Mouse (Mus musculus) heart, adult 8-10 months (tissue): ENCODE results near the gene Grm8. TPM values are rescaled to one million over a fixed set of nuclear protein-coding genes. Genes with fewer than 3 reads are reported as not detected.

Experiments used
- DNase-seq: peaks from one replicate; pipeline ENCODE4 v3.0.0; 2022; ENCODE audit warnings: low spot score
- total RNA-seq, 4 experiments: library from RNA; stranded (reverse); gene quantifications; 2 replicates each; pipeline ENCODE4 v1.2.4; 2022

The Grm8 gene
- total RNA-seq, 4 experiments from 2014 or later, result not detected

- DNase-seq, result no peak
Measured at GRCm38 (mm10) chr6:27645054-27645453, 489.9 kb downstream of the Grm8 start.

- no peak for DNase-seq
Measured at GRCm38 (mm10) chr6:27635898-27636297, 499.1 kb downstream of the Grm8 start.

- no peak for DNase-seq
Measured at GRCm38 (mm10) chr6:27617472-27617871, 517.5 kb downstream of the Grm8 start.

GRCm38 (mm10) chr6:27580485-27580884 lies 554.5 kb downstream of the Grm8 start:
- DNase-seq, result no peak

- no peak for DNase-seq
Measured at GRCm38 (mm10) chr6:27545516-27545915, 589.5 kb downstream of the Grm8 start.

GRCm38 (mm10) chr6:27517620-27518019 lies 617.4 kb downstream of the Grm8 start:
- no peak for DNase-seq

- DNase-seq, result no peak
Measured at GRCm38 (mm10) chr6:27460998-27461397, 674.0 kb downstream of the Grm8 start.

- DNase-seq, result no peak
Measured at GRCm38 (mm10) chr6:27408473-27408872, 726.5 kb downstream of the Grm8 start.

- DNase-seq, result no peak
Measured at GRCm38 (mm10) chr6:27372416-27372815, 762.6 kb downstream of the Grm8 start.

GRCm38 (mm10) chr6:27371095-27371494 lies 763.9 kb downstream of the Grm8 start:
- no peak for DNase-seq

- no peak for DNase-seq
Measured at GRCm38 (mm10) chr6:27363775-27364174, 771.2 kb downstream of the Grm8 start.

GRCm38 (mm10) chr6:27360440-27360839 lies 774.5 kb downstream of the Grm8 start:
- no peak for DNase-seq

GRCm38 (mm10) chr6:27351147-27351546 lies 783.8 kb downstream of the Grm8 start:
- no peak for DNase-seq

- DNase-seq, result no peak
Measured at GRCm38 (mm10) chr6:27348272-27348671, 786.7 kb downstream of the Grm8 start.

GRCm38 (mm10) chr6:27346311-27346710 lies 788.7 kb downstream of the Grm8 start:
- no peak for DNase-seq

- DNase-seq, result no peak
Measured at GRCm38 (mm10) chr6:27340131-27340530, 794.8 kb downstream of the Grm8 start.

GRCm38 (mm10) chr6:27318575-27318974 lies 816.4 kb downstream of the Grm8 start:
- no peak for DNase-seq

GRCm38 (mm10) chr6:27317422-27317821 lies 817.6 kb downstream of the Grm8 start:
- DNase-seq, result no peak

- DNase-seq, result no peak
Measured at GRCm38 (mm10) chr6:27316018-27316417, 819.0 kb downstream of the Grm8 start.

- DNase-seq, result no peak
Measured at GRCm38 (mm10) chr6:27314273-27315009, 820.5 kb downstream of the Grm8 start.

- DNase-seq, result no peak
Measured at GRCm38 (mm10) chr6:27310401-27310800, 824.6 kb downstream of the Grm8 start.

- DNase-seq, result no peak
Measured at GRCm38 (mm10) chr6:27305351-27305750, 829.6 kb downstream of the Grm8 start.

- no peak for DNase-seq
Measured at GRCm38 (mm10) chr6:27264972-27265371, 870.0 kb downstream of the Grm8 start.

GRCm38 (mm10) chr6:27262611-27263010 lies 872.4 kb downstream of the Grm8 start:
- no peak for DNase-seq
